Mouse (Mus musculus) cerebellum, adult 2 months (tissue): ENCODE data around the gene Tfr2. TPM values are rescaled to one million over a fixed set of nuclear protein-coding genes. Genes with fewer than 3 reads are reported as not detected.
A peak's percentile ranks its signal among the peaks of the same experiment; 100 is the strongest.

Source experiments
- DNase-seq, 2 experiments: peaks; one replicate each; pipeline ENCODE4 v3.0.0; 2021
- H3K27ac ChIP-seq: fragments of 200-500 bp; 2 replicates; pipeline ENCODE4 v1.5.1; 2012; ENCODE audit warnings: low read length, control low read depth, inconsistent platforms; ENCODE audit not compliant: insufficient read depth
- H3K27me3 ChIP-seq: fragments of 200-500 bp; 2 replicates; pipeline ENCODE4 v1.6.1; 2012; ENCODE audit warnings: inconsistent platforms, mild to moderate bottlenecking, low read length, moderate library complexity; ENCODE audit not compliant: control insufficient read depth, insufficient read depth
- H3K4me1 ChIP-seq: fragments of 200-500 bp; 2 replicates; pipeline ENCODE4 v1.6.1; 2011; ENCODE audit warnings: low read length; ENCODE audit not compliant: control insufficient read depth, insufficient read depth
- H3K4me3 ChIP-seq: fragments of 200-500 bp; replicated peaks from 2 replicates; pipeline ENCODE3; 2011; ENCODE audit warnings: mild to moderate bottlenecking, low read depth, low read length, control low read depth; ENCODE audit not compliant: insufficient read depth
- CTCF ChIP-seq: fragments of 200-500 bp; IDR thresholded peaks from 2 replicates; pipeline ENCODE4 v1.5.1; 2011; ENCODE audit warnings: low read depth, mild to moderate bottlenecking, control low read depth, low read length, moderate library complexity, borderline replicate concordance; ENCODE audit not compliant: insufficient read depth
- POLR2A ChIP-seq: fragments of 200-500 bp; IDR thresholded peaks from 2 replicates; pipeline ENCODE4 v1.6.1; 2011; ENCODE audit warnings: low read length, control low read depth, borderline replicate concordance; ENCODE audit not compliant: insufficient read depth
- WGBS: fragments of 180-500 bp; shearing (Covaris S2); methylation state at CpG from one replicate; pipeline ENCODE4 v1.1.7; 2018; 5-methylcytosine and 5-hydroxymethylcytosine counted together
- polyA plus RNA-seq: library from polyadenylated mRNA; depleted of rRNA; stranded (reverse); fragments of >200 nt; gene quantifications from 2 replicates; pipeline ENCODE4 v1.2.3, GENCODE M21; 2012

Gene Tfr2
- polyA plus RNA-seq, 1 experiment, result 6.8 TPM

GRCm38 (mm10) chr5:137540991-137541390 is 28.6 kb upstream of the Tfr2 start:
- TF ChIP-seq CTCF (no peak), POLR2A (no peak)
- no peaks in the 10 kb centered on the region for H3K27me3 ChIP-seq

GRCm38 (mm10) chr5:137541768-137542540 is 27.7 kb upstream of the Tfr2 start:
- peaks cover 29% of the 10 kb centered on the region for H3K4me1 ChIP-seq
- TF ChIP-seq CTCF (no peak), POLR2A (no peak)
- WGBS, result 14% methylated on average over 5 of the region's 5 CpGs
- peak; percentile 76 to 90 for DNase-seq
- no peaks in the 10 kb centered on the region for H3K27me3 ChIP-seq
- H3K4me3 ChIP-seq, result no peak overlapping the region
- H3K27ac ChIP-seq, result peak overlapping the region; percentile 25; the same call in 1 of the 2 replicates

More at GRCm38 (mm10) chr5:137540991-137541390, 28.6 kb upstream of the Tfr2 start:
- WGBS, result 86% methylated on average over 6 of the region's 6 CpGs
- Histone ChIP-seq H3K4me1 (peaks cover 29% of the 10 kb centered on the region), H3K4me3 (no peak overlapping the region), H3K27ac (no peak overlapping the region)
- DNase-seq, result no peak

GRCm38 (mm10) chr5:137544926-137545325 is 24.7 kb upstream of the Tfr2 start:
- TF ChIP-seq POLR2A, result no peak
- no peak for TF ChIP-seq CTCF
- Histone ChIP-seq H3K4me3 (no peak overlapping the region), H3K27me3 (no peaks in the 10 kb centered on the region), H3K27ac (no peak overlapping the region), H3K4me1 (peaks cover 18% of the 10 kb centered on the region; the same call in 1 of the 2 replicates)
- no peak for DNase-seq
- 77% methylated on average over 6 of the region's 6 CpGs for WGBS

GRCm38 (mm10) chr5:137545596-137545995 is 24.0 kb upstream of the Tfr2 start:
- WGBS, result 46% methylated on average over 4 of the region's 4 CpGs
- no peaks in the 10 kb centered on the region for H3K27me3 ChIP-seq
- peaks cover 15% of the 10 kb centered on the region; the same call in 1 of the 2 replicates for H3K4me1 ChIP-seq
- DNase-seq, result no peak
- no peak overlapping the region for H3K27ac ChIP-seq
- H3K4me3 ChIP-seq, result no peak overlapping the region
- no peak for TF ChIP-seq CTCF
- no peak for TF ChIP-seq POLR2A

- TF ChIP-seq CTCF (no peak), POLR2A (no peak)
- no peak overlapping the region for H3K27ac ChIP-seq
- DNase-seq, result no peak
- 93% methylated on average over 2 of the region's 2 CpGs for WGBS
- no peak overlapping the region for H3K4me3 ChIP-seq
- H3K27me3 ChIP-seq, result no peaks in the 10 kb centered on the region
- peaks cover 10% of the 10 kb centered on the region for H3K4me1 ChIP-seq
Observed at GRCm38 (mm10) chr5:137549840-137550239, 19.8 kb upstream of the Tfr2 start.

GRCm38 (mm10) chr5:137551119-137551518 is 18.5 kb upstream of the Tfr2 start:
- no peak for DNase-seq
- TF ChIP-seq POLR2A (no peak), CTCF (peak; percentile 39; the same call in 1 of the 2 replicates)
- Histone ChIP-seq H3K27me3 (no peaks in the 10 kb centered on the region), H3K4me3 (no peak overlapping the region), H3K27ac (no peak overlapping the region), H3K4me1 (peaks cover 13% of the 10 kb centered on the region)
- WGBS, result 75% methylated on average over 5 of the region's 5 CpGs

GRCm38 (mm10) chr5:137553000-137553399 is 16.6 kb upstream of the Tfr2 start:
- TF ChIP-seq POLR2A, result no peak
- TF ChIP-seq CTCF, result no peak
- Histone ChIP-seq H3K27me3 (no peaks in the 10 kb centered on the region), H3K4me1 (peaks cover 13% of the 10 kb centered on the region), H3K4me3 (peak overlapping the region; percentile 96), H3K27ac (peak overlapping the region; percentile 76)
- no peak for DNase-seq
- 15% methylated on average over 6 of the region's 6 CpGs for WGBS

GRCm38 (mm10) chr5:137553411-137553837 is 16.2 kb upstream of the Tfr2 start, which contains the start of gene Actl6b:
TSS of gene Actl6b (plus strand) at chr5:137553517.
- Histone ChIP-seq H3K4me3 (peak within 1 kb of the TSS; percentile 96), H3K4me1 (peaks cover 13% of the 10 kb centered on the region), H3K27ac (peak within 1 kb of the TSS; percentile 76), H3K27me3 (no peaks in the 10 kb centered on the region)
- 1% methylated on average over 37 of the region's 37 CpGs for WGBS
- TF ChIP-seq CTCF (no peak), POLR2A (peak; percentile 82)
- DNase-seq, result peak; percentile 96 to 97
